Mouse (Mus musculus): ENCODE results near the gene Stxbp1. TPM values are rescaled to one million over a fixed set of nuclear protein-coding genes. Genes with fewer than 3 reads are reported as not detected.

Gene Stxbp1
- polyA plus RNA-seq, 1 experiment: 713 TPM

DNA sequence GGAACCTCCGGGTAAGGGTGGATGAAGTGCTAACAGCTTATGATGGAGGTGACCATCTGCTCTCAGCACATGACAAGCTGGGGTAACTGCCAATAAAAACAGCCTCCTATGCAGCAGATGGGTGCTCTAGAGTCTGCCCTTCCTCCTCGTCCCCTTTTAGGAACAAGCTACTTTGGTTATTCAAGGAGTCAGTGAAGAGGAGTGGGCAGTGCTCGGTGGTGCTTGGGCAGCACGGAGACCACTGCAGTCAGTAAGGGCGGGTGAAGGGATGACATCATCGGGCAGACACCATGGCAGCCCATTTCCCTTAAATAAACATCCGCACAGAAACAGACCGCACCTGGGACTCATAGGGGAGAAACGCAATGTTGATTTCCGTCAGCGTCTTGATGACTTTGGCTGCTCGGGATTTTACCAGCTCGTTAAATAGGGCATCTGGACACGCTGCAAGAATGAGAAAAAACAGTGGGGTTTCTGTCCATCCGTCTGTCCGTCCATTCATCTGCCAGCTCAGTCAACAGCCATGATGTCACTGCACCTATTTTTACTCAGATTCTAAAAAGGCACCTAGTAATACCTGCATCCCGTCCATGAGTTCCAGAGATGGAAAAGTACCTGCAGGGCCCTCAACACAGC, 30.0 kb downstream of the Stxbp1 start:
- Histone ChIP-seq H3K4me3 (ENCODE audit: insufficient read depth, low read length) (no peak overlapping the region), H3K4me1 (ENCODE audit: control insufficient read depth, insufficient read depth, low read length) (peaks cover 9% of the 10 kb centered on the region), H3K27ac (ENCODE audit: insufficient read depth, low read length) (peak overlapping the region; percentile 26)
- TF ChIP-seq CTCF (IDR thresholded peaks at IDR 0.05; ENCODE audit: extremely low read depth, insufficient read depth, low read length): no peak
- TF ChIP-seq POLR2A (IDR thresholded peaks at IDR 0.05; ENCODE audit: extremely low read depth, insufficient read depth, low read length): 0 out of 2 replicates have a peak, but pooled peaks have one; percentile 13

- Histone ChIP-seq H3K4me3 (ENCODE audit: insufficient read depth, low read length) (no peak overlapping the region), H3K27ac (ENCODE audit: insufficient read depth, low read length) (no peak overlapping the region), H3K4me1 (ENCODE audit: control insufficient read depth, insufficient read depth, low read length) (peaks cover 9% of the 10 kb centered on the region)
- no peak for TF ChIP-seq CTCF (IDR thresholded peaks at IDR 0.05; ENCODE audit: extremely low read depth, insufficient read depth, low read length)
Observed at GRCm38 (mm10) chr2:32816497-32816896, 30.5 kb downstream of the Stxbp1 start.

- TF ChIP-seq CTCF (IDR thresholded peaks at IDR 0.05; ENCODE audit: extremely low read depth, insufficient read depth, low read length) (no peak), POLR2A (IDR thresholded peaks at IDR 0.05; ENCODE audit: extremely low read depth, insufficient read depth, low read length) (no peak)
- H3K27ac ChIP-seq (ENCODE audit: insufficient read depth, low read length): no peak overlapping the region
- no peak overlapping the region for H3K4me3 ChIP-seq (ENCODE audit: insufficient read depth, low read length)
- H3K4me1 ChIP-seq (ENCODE audit: control insufficient read depth, insufficient read depth, low read length): peaks cover 4% of the 10 kb centered on the region
Observed at GRCm38 (mm10) chr2:32811959-32812358, 35.1 kb downstream of the Stxbp1 start.

- Histone ChIP-seq H3K27ac (ENCODE audit: insufficient read depth, low read length) (no peak overlapping the region), H3K4me1 (ENCODE audit: control insufficient read depth, insufficient read depth, low read length) (no peaks in the 10 kb centered on the region), H3K4me3 (ENCODE audit: insufficient read depth, low read length) (no peak overlapping the region)
- TF ChIP-seq POLR2A (IDR thresholded peaks at IDR 0.05; ENCODE audit: extremely low read depth, insufficient read depth, low read length) (no peak), CTCF (IDR thresholded peaks at IDR 0.05; ENCODE audit: extremely low read depth, insufficient read depth, low read length) (no peak)
Observed at GRCm38 (mm10) chr2:32808816-32809566, 38.1 kb downstream of the Stxbp1 start.

DNA sequence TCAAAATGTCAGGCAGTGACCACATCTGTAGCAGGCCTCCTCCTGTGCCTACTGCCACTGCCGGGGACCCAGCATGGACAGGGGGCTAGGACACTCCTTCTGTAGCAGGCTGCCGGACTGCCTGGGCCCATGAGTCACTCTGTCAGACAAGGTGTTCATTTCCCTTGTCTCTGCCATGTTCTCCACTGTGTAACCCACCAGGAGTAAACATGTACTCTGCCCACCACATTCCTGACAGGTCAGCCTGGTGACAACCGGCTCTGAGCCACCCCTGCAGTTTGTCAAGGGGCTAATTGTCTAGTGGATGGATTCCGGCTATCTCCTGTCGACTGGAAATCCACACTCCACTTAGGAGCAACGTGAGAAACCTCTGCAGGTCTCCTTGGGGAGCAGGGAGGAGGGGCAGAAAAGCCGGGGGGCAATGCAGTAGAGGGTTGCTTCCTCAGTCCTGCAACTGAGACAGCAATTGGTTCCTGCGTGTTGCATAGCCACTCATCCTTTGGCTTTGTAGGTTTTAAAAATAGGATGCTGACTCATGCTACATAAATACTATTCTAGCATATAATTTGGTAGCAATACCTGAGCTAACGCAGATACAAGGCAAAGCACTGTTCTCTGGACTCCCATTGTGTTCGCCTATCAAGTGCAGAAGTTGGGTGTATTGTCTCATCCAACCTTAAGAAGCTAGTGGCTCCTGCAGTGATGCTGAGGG, 48.6 kb downstream of the Stxbp1 start:
- Histone ChIP-seq H3K4me1 (ENCODE audit: control insufficient read depth, insufficient read depth, low read length) (peaks cover 4% of the 10 kb centered on the region; the same call in 1 of the 2 replicates), H3K27ac (ENCODE audit: insufficient read depth, low read length) (peak overlapping the region; percentile 6; the same call in 1 of the 2 replicates), H3K4me3 (ENCODE audit: insufficient read depth, low read length) (no peak overlapping the region)

GRCm38 (mm10) chr2:32795748-32796418, 51.2 kb downstream of the Stxbp1 start:
- TF ChIP-seq POLR2A (IDR thresholded peaks at IDR 0.05; ENCODE audit: extremely low read depth, insufficient read depth, low read length) (no peak), CTCF (IDR thresholded peaks at IDR 0.05; ENCODE audit: extremely low read depth, insufficient read depth, low read length) (no peak)
- no peak overlapping the region for H3K4me3 ChIP-seq (ENCODE audit: insufficient read depth, low read length)
- no peak overlapping the region for H3K27ac ChIP-seq (ENCODE audit: insufficient read depth, low read length)
- H3K4me1 ChIP-seq (ENCODE audit: control insufficient read depth, insufficient read depth, low read length): peaks cover 4% of the 10 kb centered on the region; the same call in 1 of the 2 replicates

More for the DNA sequence above, 48.6 kb downstream of the Stxbp1 start:
- TF ChIP-seq CTCF (IDR thresholded peaks at IDR 0.05; ENCODE audit: extremely low read depth, insufficient read depth, low read length): no peak
- no peak for TF ChIP-seq POLR2A (IDR thresholded peaks at IDR 0.05; ENCODE audit: extremely low read depth, insufficient read depth, low read length)

DNA sequence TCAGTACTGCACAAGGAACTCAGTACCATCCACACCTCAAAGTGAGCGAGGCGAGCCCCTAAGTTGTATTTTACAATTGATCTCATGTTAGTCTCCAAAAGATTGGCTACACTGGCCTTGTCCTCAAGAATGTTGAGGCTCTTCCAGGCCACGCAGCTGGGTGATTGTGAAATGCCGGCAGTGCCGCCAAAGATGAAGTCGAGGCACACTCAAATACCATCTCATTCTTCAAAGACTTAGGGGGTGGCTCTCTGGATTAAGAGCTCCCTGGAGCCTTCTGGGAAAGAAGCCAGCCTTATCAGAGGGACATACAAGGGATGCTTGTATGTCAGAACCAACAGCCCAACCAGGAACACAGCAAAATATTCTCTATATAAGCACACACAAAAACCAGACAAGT, 55.7 kb downstream of the Stxbp1 start:
- Histone ChIP-seq H3K4me3 (ENCODE audit: insufficient read depth, low read length) (no peak overlapping the region), H3K4me1 (ENCODE audit: control insufficient read depth, insufficient read depth, low read length) (no peaks in the 10 kb centered on the region), H3K27ac (ENCODE audit: insufficient read depth, low read length) (no peak overlapping the region)
- TF ChIP-seq POLR2A (IDR thresholded peaks at IDR 0.05; ENCODE audit: extremely low read depth, insufficient read depth, low read length) (no peak), CTCF (IDR thresholded peaks at IDR 0.05; ENCODE audit: extremely low read depth, insufficient read depth, low read length) (no peak)

DNA sequence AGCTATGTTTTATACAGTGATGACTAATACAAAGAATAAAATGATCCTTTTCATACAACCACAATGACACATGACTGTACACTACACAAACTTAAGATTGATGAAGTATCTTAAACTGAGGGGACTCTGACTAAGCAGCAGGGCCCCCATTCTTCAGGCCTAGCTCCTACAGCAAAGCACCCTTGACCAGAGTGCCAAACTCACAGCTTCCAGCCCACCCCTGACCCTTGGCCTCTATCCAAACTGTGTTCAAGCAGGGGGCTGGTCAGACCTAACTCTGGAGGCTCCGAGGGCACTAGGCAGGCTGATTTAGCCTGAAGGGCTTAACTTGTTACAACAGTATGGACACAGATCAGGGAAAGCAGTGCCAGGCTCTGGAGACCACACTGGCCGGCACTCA, 58.5 kb downstream of the Stxbp1 start:
- no peak overlapping the region for H3K4me3 ChIP-seq (ENCODE audit: insufficient read depth, low read length)
- TF ChIP-seq CTCF (IDR thresholded peaks at IDR 0.05; ENCODE audit: extremely low read depth, insufficient read depth, low read length) (no peak), POLR2A (IDR thresholded peaks at IDR 0.05; ENCODE audit: extremely low read depth, insufficient read depth, low read length) (no peak)
- no peak overlapping the region for H3K27ac ChIP-seq (ENCODE audit: insufficient read depth, low read length)
- H3K4me1 ChIP-seq (ENCODE audit: control insufficient read depth, insufficient read depth, low read length): peaks cover 1% of the 10 kb centered on the region; the same call in 1 of the 2 replicates

- no peak overlapping the region for H3K27ac ChIP-seq (ENCODE audit: insufficient read depth, low read length)
- TF ChIP-seq CTCF (IDR thresholded peaks at IDR 0.05; ENCODE audit: extremely low read depth, insufficient read depth, low read length): peak; percentile 29; the same call in 1 of the 2 replicates
- no peak for TF ChIP-seq POLR2A (IDR thresholded peaks at IDR 0.05; ENCODE audit: extremely low read depth, insufficient read depth, low read length)
Observed at GRCm38 (mm10) chr2:32787176-32787575, 59.9 kb downstream of the Stxbp1 start.

More at GRCm38 (mm10) chr2:32787176-32787575, 59.9 kb downstream of the Stxbp1 start:
- Histone ChIP-seq H3K4me1 (ENCODE audit: control insufficient read depth, insufficient read depth, low read length) (peaks cover 1% of the 10 kb centered on the region; the same call in 1 of the 2 replicates), H3K4me3 (ENCODE audit: insufficient read depth, low read length) (no peak overlapping the region)
